Mouse (Mus musculus) lung, adult 2 months (tissue): ENCODE data around the gene Sipa1. TPM values are rescaled to one million over a fixed set of nuclear protein-coding genes. Genes with fewer than 3 reads are reported as not detected.
A peak's percentile ranks its signal among the peaks of the same experiment; 100 is the strongest.

Experiments used
- DNase-seq: peaks from one replicate; pipeline ENCODE4 v3.0.0; 2022
- H3K4me1 ChIP-seq: fragments of 200-500 bp; 2 replicates; pipeline ENCODE4 v1.6.1; 2011; ENCODE audit warnings: low read length; ENCODE audit not compliant: control insufficient read depth, insufficient read depth
- H3K4me3 ChIP-seq: fragments of 200-500 bp; replicated peaks from 2 replicates; pipeline ENCODE3; 2011; ENCODE audit warnings: low read depth, mild to moderate bottlenecking, control low read depth, low read length; ENCODE audit errors: extremely low read depth
- CTCF ChIP-seq: fragments of 200-500 bp; IDR thresholded peaks from 2 replicates; pipeline ENCODE4 v1.5.1; 2011; ENCODE audit warnings: mild to moderate bottlenecking, low read length, control low read depth; ENCODE audit not compliant: insufficient read depth
- POLR2A ChIP-seq: fragments of 200-500 bp; IDR thresholded peaks from 2 replicates; pipeline ENCODE4 v1.6.1; 2011; ENCODE audit warnings: low read depth, mild to moderate bottlenecking, control low read depth, low read length, borderline replicate concordance; ENCODE audit errors: extremely low read depth
- WGBS: fragments of 180-500 bp; shearing (Covaris S2); methylation state at CpG from one replicate; pipeline ENCODE4 v1.1.7; 2018; 5-methylcytosine and 5-hydroxymethylcytosine counted together
- polyA plus RNA-seq: library from polyadenylated mRNA; depleted of rRNA; stranded (reverse); fragments of >200 nt; gene quantifications from 2 replicates; pipeline ENCODE4 v1.2.3, GENCODE M21; 2012; rRNA removed

The Sipa1 gene
- 163 and 214 TPM in 2 replicates for polyA plus RNA-seq

GRCm38 (mm10) chr19:5662981-5663913 lies at the start of gene Sipa1:
Sipa1 (minus strand) TSS chr19:5663707.
- peak within 1 kb of the TSS; percentile 88 for H3K4me3 ChIP-seq
- peak; percentile 96 for DNase-seq
- TF ChIP-seq POLR2A (peak; percentile 96), CTCF (no peak)
- peaks cover 13% of the 10 kb centered on the region for H3K4me1 ChIP-seq
- WGBS, result 3% methylated on average over 32 of the region's 32 CpGs

DNA sequence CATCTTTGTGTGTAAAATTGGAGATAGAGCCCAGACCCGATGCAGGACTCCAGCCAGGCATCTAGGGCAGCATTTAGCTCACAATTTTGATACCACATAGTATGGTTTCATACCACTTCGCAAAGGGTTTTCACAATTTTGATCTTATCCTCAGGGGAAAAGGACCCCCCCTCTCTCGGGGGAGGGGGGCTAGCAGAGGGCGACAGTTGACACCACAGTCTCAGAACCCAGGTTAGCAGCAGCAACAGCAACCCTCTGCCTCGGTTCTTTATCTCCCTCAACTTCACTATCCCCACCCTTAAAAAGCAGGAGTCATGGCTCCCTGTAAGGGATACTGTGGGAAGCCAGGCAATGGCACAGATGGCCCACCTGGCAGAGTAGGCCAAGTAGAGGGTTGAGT lies 49.7 kb upstream of the Sipa1 start:
- TF ChIP-seq CTCF, result no peak
- 71% methylated on average over 5 of the region's 5 CpGs for WGBS

DNA sequence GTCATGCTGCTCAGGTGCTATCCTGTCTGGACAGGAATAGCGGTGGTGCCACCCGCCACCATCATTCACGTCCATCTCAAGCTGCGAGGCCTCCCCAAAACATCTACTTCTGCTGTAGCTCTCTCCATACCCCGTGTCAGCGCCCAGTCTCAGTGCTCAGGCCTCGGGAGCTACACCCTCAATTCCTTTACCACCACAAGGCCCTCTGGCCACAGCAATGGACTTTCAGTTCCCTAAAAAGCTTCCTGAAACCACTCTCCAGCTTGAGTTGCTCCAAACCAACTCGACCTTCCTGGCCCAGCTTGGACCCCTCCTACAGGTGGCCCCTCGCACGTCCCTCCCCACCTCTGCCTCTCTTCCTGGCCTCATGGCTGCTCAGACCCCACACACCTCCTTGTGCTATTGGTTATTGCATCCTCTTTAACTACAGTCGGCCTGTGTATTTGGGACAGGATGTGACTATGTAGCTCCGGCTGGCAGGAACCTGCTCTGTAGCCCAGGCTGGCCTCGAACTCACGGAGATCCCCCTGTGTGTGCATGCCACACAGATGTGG lies 48.5 kb upstream of the Sipa1 start:
- Histone ChIP-seq H3K4me1 (peaks cover 10% of the 10 kb centered on the region), H3K4me3 (no peak overlapping the region)
- TF ChIP-seq CTCF (no peak), POLR2A (no peak)
- WGBS, result 76% methylated on average over 14 of the region's 14 CpGs
- no peak for DNase-seq

More for the DNA sequence above, 49.7 kb upstream of the Sipa1 start:
- DNase-seq, result no peak
- no peak overlapping the region for H3K4me3 ChIP-seq
- H3K4me1 ChIP-seq, result peaks cover 10% of the 10 kb centered on the region

GRCm38 (mm10) chr19:5711218-5711617 lies 47.7 kb upstream of the Sipa1 start:
- 26% methylated on average over 3 of the region's 3 CpGs for WGBS
- no peak for TF ChIP-seq POLR2A
- peak; percentile 80 for TF ChIP-seq CTCF
- peak; percentile 68 for DNase-seq
- H3K4me1 ChIP-seq, result peaks cover 10% of the 10 kb centered on the region
- H3K4me3 ChIP-seq, result no peak overlapping the region

GRCm38 (mm10) chr19:5710581-5710980 lies 47.1 kb upstream of the Sipa1 start:
- H3K4me1 ChIP-seq, result peaks cover 10% of the 10 kb centered on the region
- 85% methylated on average over 8 of the region's 8 CpGs for WGBS
- H3K4me3 ChIP-seq, result no peak overlapping the region
- TF ChIP-seq CTCF (no peak), POLR2A (no peak)
- DNase-seq, result no peak

DNA sequence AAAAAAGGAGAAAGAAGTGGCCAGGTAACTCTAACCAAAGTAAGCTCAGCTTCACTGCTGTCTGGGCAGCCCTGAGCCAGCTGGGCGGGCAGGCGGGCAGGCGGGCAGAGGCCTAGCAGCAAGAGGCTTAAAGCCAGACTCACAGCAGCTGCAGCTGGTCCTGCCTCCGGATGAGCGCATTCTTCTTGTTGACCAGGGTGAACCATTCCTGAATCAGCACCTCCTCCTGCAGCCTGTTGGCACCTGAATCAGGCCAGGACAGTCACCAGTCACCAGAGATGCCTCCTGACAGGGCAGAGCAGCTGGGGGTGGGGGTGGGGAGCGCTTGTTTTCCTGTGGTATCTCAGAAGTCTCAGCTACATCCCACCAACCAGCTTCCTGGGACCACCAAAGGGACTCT lies 46.6 kb upstream of the Sipa1 start:
- TF ChIP-seq CTCF, result no peak
- TF ChIP-seq POLR2A, result no peak
- WGBS, result 94% methylated on average over 6 of the region's 6 CpGs

GRCm38 (mm10) chr19:5704801-5705571 lies 41.5 kb upstream of the Sipa1 start:
- no peak for DNase-seq
- WGBS, result 22% methylated on average over 10 of the region's 10 CpGs
- TF ChIP-seq CTCF, result no peak
- no peak for TF ChIP-seq POLR2A
- no peak overlapping the region for H3K4me3 ChIP-seq
- H3K4me1 ChIP-seq, result peaks cover 4% of the 10 kb centered on the region; the same call in 1 of the 2 replicates

More for the DNA sequence above, 46.6 kb upstream of the Sipa1 start:
- Histone ChIP-seq H3K4me3 (no peak overlapping the region), H3K4me1 (peaks cover 10% of the 10 kb centered on the region)
- no peak for DNase-seq

GRCm38 (mm10) chr19:5704163-5704800 lies 40.8 kb upstream of the Sipa1 start, which contains the start of gene Kcnk7:
Kcnk7 (plus strand) TSS chr19:5704367.
- TF ChIP-seq POLR2A (no peak), CTCF (no peak)
- DNase-seq, result peak; percentile 62
- 51% methylated on average over 17 of the region's 17 CpGs for WGBS
- H3K4me1 ChIP-seq, result peaks cover 4% of the 10 kb centered on the region; the same call in 1 of the 2 replicates
- H3K4me3 ChIP-seq, result no peak within 1 kb of the TSS
